Mouse (Mus musculus) ovary, adult 10 weeks (tissue): ENCODE data around the gene Ak6. TPM values are rescaled to one million over a fixed set of nuclear protein-coding genes. Genes with fewer than 3 reads are reported as not detected.

Experiments used
- polyA plus RNA-seq: library from polyadenylated mRNA; stranded (reverse); fragments of 350-450 nt; fragmentation: Illumina TruSeq; extraction: RNeasy Lipid Tissue Mini Kit (QIAGEN cat#74804); gene quantifications from one replicate; pipeline ENCODE4 v1.2.3, GENCODE M21; 2014

The Ak6 gene
- 230 TPM for polyA plus RNA-seq

DNA sequence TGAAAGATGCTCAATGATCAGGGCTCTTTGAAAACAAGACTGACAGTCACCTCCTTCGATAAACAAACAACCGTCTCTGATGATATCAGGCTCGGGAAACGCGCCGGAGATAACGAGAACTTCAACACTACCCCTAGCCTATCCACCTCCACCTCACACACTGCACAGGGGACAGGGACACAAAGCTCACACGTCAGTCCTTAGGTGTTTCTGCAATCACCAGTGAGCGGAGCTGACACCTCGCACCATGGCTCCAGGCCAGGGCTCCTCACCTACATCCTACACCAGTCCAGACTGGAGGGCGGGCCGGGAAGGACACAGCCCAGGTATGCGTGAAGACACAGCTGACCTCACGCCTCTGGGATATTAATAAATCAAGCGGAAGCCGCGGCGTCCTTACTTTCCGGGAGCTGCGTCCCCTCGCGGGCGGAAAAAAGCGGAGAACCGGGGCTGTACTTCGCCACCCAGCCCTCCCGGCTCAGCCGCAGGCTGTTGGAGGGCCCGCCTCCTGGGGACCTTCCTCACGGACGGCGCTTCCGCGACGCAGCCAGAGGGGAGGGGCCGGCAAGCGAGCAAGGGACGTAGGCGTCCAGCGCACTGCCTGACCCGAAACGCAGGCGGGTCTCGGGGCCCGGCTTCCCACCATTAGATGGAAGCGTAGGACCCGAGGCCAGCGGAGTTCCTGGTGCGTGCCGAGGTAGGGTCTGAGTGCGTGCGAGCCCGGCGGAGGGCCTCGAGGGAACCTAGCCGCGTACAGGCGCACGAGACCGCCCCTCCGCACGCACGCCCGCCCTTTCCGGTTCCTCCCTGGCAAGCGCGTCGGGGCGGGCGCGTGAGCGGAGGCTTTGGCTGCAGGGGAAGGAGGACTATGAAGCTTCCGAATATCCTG is at the start of gene Ak6, which contains the start of gene Rad17:
Ak6 (plus strand) TSS at position 430 of the 889 bp plus-strand sequence.
Rad17 (minus strand) TSS at position 502 of the 889 bp plus-strand sequence.

DNA sequence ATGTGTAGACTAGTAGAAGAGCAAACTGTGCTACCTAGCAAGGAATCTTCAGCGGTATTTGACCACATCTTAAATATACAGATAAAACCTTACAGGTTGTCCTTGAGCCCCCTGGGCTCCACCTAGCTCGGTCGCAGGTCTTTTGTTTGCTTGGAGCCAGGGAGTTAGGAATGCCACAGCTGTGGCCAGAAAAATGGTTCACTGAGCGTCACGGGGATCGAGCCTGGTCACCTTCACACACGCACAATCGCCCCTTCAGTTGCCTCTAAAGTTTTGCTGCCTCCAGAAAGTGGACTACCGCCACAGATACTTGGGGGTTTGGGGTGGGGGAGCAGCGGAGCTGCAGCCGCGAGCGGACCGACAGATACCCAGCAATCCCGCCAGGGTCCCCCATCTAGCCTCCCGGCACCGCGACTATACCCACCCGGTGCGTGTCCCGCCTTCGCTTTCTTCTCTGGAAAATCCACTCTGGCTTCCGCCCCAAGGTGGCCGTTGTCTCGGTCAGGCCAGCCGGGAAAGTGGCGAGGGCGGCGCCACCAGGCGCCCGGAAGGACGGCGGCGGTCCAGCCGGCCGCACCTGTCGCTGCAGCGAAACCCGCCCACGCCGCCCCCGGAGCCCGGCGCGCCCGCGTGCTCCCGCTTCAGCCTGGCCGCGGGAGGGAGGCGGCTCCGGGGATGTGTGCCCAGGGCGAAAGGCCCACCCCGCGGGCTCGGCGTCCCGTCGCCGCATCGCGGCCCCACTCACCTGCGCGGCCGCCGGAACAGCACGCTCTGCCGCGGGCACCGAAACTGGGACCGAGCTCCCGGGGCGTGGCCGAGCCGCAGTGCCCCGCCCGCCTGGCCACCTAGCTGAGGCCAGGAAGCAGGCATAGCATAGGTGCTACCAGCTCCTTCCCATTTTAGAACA is 34.3 kb upstream of the Ak6 start, which contains the start of gene Marveld2:
Marveld2 (minus strand) TSS at position 791 of the 907 bp plus-strand sequence.

DNA sequence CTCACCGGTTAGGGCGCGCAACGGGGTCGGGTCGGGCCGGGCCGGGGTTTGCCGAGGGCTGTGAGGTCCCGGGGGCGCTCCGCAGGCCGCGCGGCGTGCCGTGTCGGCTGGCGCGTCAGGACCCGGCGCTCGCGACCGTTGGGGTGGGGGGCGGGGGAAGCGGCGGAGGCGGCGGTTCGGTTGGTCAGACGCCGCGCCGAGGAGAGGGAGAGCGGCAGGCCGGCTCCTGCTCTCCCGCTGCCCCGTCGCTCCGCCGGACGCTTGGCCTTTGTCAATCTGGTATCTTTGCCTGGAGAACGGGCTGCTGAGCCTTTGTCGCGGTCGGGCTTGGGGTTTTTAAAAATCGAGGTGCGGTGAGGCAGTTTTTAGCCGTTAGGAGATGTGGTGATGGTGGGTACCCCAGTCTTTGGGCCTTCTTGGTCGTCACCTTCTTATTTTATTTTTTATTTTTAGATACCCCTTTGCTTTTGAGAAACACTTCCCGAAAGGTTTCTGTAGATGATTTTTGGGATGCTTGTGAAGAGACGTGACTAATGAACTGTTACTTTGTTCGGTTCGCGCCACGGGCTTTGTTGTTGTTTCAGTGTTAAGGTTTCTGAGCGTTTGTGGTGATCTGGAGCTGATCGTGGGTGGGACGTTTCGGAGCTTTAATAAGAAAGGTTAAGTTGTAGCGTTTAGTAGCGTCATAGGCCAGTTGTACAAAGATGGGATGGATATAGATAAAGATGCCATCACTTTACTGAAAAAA is 834 bp downstream of the Ak6 start, which contains the start of gene Taf9:
Taf9 (plus strand) TSS at position 141 of the 748 bp plus-strand sequence.

DNA sequence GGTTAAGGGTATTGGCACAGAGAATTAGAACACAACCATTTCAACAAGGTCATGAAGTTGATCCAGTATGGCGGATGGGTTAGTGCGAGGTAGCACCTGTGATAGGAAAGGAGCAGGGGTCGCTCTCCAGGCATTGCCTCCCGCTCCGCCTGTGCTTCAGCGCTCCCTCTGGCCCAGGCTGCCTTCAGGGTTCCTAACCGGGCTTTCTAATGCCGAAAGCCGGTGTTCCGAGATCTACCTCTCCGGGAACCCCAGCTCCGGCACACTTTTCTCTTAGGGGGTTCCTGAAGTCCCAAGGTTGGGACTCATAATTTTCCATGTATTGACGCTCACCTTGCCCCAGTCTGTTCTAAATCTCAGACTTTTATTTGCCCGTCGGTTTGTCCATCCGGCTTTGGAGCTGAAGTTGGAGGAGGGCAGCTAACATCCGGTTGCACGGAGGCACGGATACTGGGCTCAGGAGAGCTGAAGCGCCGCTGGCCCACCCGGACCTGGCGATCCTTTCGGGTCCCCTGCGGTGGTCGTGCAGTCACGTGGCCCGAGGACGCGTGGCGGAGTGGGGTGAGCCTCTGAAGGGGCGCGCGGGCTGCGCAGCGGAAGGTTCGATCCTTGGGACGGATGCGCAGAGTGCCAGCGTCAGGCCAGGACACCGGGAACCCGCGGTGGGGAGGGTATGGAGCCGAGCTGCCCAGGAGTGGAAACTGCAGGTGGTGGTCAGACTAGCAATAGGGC is 18.7 kb downstream of the Ak6 start, which contains the start of gene Ccdc125:
Ccdc125 (plus strand) TSS at position 427 of the 732 bp plus-strand sequence.

Other genes starting within 250 kb of the Ak6 start
- 0.40 TPM for gene Naip1, start 198.1 kb upstream of the Ak6 start, polyA plus RNA-seq
- gene Gtf2h2, start 158.4 kb upstream of the Ak6 start, polyA plus RNA-seq, result 82.3 TPM
- gene Ocln, start 98.3 kb upstream of the Ak6 start, polyA plus RNA-seq, result 9.6 TPM
- gene Marveld2, start 34.0 kb upstream of the Ak6 start, polyA plus RNA-seq, result 3.4 TPM
- gene Rad17, start 72 bp downstream of the Ak6 start, polyA plus RNA-seq, result 67.3 TPM
- gene Taf9, start 600 bp downstream of the Ak6 start, polyA plus RNA-seq, result 13.4 TPM
- 4.2 TPM for gene Ccdc125, start 18.7 kb downstream of the Ak6 start, polyA plus RNA-seq
- gene Cdk7, start 80.0 kb downstream of the Ak6 start, polyA plus RNA-seq, result 65.6 TPM
- 76.3 TPM for gene Mrps36, start 93.7 kb downstream of the Ak6 start, polyA plus RNA-seq
- gene Cenph, start 124.9 kb downstream of the Ak6 start, polyA plus RNA-seq, result 22.4 TPM
- gene Ccnb1, start 135.6 kb downstream of the Ak6 start, polyA plus RNA-seq, result 96.4 TPM
- gene Slc30a5, start 182.4 kb downstream of the Ak6 start, polyA plus RNA-seq, result 168 TPM